Mouse (Mus musculus): ENCODE measurements around the gene Defb28.

The Defb28 gene

DNA sequence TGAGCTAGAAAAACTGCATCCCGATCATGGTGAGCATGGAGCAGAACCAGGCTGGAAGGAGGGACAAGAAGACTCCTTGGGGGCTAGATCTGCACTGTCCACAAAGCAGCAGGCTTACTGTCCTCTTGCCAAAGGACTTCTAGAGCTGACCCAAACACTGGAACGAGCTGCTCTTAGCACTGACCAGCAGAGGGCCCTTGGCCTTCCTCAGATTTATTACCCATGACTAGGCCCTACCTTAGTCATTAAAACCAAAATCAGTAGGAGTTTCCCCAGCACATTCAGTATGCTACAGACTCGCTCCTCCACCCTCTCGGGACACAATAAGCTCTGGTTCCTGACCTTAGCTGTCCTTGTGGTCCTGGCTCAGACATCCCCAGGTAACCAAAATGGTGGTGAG is at the start of gene Defb28:
TSS of gene Defb28 (plus strand) at position 275 of the 400 bp plus-strand sequence.
- DNase-seq (ENCODE audit: low spot score in 2 of 2), result no peak

DNA sequence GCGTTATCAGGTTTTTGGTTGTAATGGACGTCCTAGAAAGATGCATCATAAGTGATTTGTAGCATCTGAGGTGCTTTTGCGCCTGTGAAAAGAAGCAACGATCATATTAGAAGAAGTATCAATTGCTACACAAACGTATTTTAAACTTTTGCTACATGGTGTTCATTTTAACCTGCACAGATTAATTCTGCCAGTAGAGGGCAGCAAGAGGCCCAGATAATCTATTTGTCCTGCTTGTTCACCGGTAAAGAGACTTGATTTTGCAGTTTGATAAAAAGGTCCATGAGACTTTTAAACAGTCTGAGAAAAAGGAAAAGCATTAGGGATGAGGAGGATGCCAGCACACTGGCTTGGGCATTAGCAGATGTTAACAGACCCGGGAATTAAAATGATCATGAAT is 47.1 kb upstream of the Defb28 start:
- peak in 1 of 2 experiments; percentile 18 for DNase-seq (ENCODE audit: low spot score in 2 of 2)

DNA sequence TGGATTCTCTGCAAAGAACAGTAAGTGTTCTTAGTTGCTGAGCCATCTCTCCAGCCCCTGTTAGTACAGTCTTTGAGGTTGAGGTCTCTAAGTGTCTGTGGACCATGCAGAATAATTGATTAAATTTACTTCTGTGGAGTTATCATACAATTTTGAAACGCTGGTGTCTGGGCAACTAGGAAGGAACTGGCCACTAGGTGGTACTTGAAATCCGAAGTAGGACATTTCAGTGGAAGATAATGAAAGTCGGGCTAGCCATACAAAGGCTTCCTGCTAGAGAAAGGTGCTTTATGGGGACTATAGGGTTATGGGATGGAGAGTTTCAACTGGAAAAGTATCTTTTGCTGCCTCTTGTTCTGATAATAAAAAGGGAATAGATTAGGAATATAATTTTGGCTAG is 45.6 kb upstream of the Defb28 start:
- DNase-seq (ENCODE audit: low spot score in 2 of 2), result no peak

DNA sequence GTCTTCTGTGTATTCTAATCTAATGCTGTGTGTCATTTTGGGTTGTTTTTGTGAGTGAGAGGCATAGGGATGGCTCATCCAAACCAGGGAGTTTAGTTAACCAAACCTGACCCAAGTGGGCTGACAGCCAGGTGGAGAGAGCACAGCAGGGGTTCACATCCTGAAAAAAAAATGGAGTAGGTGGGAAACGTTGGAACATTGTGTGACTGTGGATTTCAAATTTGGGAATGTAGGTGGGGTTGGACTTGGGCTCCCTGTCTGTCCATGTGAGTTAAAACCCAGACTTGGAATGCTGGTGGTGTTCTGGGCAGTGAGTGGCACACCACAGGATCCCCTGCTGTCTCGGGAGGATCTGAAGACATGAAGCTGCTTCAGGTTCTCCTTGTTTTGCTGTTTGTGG is 41.3 kb upstream of the Defb28 start, which contains the start of gene Defb20:
TSS of gene Defb20 (plus strand) at position 301 of the 400 bp plus-strand sequence.
- DNase-seq (ENCODE audit: low spot score in 2 of 2), result no peak

DNA sequence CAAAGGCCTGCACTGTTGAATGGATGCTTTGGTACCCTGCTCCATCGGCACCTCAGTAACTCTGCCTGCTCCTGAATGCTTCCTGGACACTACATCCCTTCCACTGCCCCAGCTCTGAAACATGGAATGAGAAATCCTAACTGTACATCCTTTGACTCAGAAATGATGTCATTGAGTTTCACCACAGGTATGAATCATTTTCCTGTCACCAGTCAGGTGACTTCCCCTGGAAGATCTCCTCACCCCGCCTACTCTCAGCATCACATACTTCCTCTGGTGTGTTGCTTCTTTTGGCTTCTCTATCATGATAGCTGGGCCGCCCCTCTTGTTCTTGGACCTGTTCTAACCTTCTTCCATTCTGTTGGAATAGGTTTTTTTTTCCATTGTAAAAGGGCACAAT is 37.2 kb upstream of the Defb28 start:
- no peak for DNase-seq (ENCODE audit: low spot score in 2 of 2)

DNA sequence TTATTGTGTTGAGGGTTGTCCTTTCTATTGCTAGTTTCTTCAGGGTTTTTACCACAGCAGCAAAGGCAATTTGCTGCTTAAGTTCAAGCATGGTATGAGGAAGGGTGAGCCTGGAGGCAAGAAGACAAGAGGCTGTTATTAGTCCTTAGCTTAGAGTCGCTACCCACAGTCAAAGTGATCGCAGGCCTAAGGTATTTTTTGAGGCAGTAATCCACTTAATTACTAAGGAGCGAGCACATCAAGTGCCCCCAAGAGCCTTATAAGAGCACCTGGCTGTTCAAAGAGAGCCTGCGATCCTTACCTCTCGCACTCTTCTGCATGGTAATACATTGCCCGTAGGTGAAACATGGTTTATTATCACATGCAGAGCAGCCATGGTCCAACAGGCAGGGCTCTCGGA is 36.3 kb upstream of the Defb28 start:
- DNase-seq (ENCODE audit: low spot score in 2 of 2), result no peak

DNA sequence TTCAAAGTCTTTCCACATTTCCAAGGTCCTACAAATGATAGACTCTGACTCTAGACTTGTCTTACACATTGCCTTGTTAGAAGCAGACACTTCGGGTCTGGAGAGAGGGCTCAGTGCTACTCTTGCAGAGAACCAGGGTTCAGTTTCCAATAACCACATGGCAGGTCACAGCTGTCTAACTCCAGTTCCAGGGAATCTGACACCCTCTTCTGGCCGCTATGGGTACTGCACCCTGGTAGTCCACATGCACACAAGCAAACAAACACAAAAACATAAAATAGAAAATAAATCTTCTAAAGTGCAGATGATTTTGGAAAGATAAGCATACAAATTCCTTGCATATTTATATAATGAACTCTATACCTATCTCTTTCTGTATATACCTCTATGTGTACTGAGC is 31.0 kb upstream of the Defb28 start:
- no peak for DNase-seq (ENCODE audit: low spot score in 2 of 2)

DNA sequence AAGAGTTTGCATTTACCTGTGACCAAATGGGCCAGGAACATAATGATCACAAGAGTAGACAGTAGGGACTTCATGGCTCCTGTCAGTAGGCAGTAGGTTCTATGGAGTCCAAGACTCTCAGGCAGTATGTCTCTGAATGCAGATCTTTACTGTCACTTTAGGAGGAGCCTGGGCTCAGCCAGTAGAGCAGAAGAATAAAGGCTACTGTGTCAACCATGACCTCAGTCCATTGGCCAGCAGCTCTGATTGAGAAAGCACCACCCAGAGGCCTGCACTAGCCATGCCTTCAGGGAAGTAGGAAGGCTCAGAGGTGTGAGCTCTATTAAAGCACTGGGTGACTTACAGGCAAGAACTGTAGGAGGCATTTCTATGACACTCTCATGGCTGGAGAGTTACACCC is 28.0 kb upstream of the Defb28 start, which contains the start of gene Defb22:
TSS of gene Defb22 (minus strand) at position 101 of the 400 bp plus-strand sequence.
- DNase-seq (ENCODE audit: low spot score in 2 of 2), result no peak

DNA sequence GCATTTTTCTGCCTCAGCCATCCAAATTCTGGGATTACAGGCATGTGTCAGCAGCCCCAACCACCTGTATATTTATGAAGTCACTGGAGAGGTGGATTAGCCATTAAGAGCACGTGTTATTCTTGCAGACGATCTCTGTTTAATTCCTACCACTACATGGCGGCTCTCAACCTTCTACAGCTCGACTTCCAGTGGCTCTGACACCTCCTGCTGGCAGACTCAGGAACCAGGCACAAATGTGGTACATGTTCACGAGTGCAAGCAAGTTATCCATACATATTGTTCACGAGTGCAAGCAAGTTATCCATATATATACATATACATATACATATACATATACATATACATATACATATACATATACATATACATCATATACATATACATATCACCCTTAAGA is 24.9 kb upstream of the Defb28 start:
- no peak for DNase-seq (ENCODE audit: low spot score in 2 of 2)

DNA sequence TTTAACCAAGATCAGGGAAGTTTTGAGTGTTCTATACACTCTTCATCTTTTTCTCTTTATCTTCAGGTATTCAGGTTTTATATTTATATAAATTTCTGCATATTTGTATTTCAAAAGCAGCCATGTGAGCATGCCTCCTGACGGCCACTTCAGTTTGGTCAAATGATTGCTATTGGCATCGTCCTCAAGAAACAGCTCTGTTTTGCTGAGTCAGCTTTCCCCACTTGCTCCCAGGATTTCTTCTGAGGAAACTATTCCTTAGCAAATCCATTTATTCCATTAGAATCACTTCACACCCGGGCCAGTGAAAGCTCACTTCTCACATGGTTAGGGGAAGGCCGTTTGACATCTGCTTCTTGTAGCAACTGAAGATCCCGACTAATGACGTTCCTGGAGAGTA is 20.0 kb upstream of the Defb28 start:
- no peak for DNase-seq (ENCODE audit: low spot score in 2 of 2)

DNA sequence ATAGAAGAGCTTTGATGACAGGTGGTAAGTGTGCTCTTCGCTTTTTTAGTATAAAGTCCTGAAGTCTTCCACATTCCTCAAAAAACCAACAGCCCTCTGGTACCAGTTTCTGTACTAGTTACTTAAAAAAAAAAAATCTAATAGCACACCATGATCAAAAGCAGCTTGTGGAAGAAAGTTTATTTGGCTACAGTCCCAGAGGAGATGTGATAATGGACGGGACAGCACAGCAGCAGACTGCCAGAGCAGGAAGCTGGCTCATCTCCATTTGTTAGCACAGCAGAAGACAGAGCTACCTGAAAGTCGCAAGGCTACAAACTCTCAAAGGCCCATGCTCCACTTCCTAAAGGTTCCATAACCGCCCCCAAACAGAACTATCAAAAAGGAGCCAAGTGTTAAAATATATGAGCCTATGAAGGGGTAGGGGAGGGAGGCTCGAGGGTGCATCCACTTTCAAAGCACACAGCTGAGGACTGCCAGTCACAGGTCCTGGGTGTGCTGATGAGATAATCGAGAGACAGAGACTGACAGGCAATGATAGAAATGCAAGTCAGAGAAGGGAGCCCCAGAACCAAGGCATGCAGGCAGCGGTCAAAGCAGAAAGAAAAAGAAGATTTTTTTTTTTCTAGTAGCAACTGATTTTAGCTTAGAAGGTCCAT is 17.7 kb upstream of the Defb28 start:
- no peak for DNase-seq (ENCODE audit: low spot score in 2 of 2)

DNA sequence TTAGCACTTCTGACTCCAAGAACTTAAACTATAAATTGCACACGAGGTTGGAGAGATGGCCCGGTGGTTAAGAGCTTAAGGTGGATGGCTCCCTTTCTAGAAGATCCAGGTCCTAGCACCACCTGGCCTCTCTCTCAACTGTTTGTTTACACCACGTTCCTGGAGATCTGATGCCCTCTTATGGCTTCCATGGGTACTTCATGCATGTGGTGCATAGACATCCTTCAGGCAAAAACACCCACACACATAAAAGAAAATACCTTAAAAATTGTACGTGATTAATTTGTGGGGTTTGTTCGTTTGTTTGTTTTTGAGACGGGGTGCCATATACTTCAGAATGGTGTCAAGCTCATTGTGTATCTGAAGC is 17.2 kb upstream of the Defb28 start:
- DNase-seq (ENCODE audit: low spot score in 2 of 2), result no peak

DNA sequence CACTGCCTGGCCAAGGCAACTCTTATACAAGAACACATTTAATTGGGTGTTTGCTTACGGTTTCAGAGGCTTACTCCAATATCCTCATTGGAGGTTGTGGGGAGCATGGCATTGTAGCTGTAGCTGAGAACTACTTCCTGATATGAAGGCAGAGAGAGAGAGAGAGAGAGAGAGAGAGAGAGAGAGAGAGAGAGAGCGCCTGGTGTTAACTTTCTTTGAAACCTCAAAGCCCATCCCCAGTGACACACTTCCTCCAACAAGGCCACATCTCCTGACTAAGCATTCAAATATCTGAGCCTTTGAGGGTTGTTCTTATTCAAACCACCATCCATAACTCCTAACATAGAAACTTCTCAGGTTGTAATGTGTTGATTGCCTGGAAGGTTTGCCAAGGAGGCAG is 14.1 kb upstream of the Defb28 start:
- DNase-seq (ENCODE audit: low spot score in 2 of 2), result no peak

DNA sequence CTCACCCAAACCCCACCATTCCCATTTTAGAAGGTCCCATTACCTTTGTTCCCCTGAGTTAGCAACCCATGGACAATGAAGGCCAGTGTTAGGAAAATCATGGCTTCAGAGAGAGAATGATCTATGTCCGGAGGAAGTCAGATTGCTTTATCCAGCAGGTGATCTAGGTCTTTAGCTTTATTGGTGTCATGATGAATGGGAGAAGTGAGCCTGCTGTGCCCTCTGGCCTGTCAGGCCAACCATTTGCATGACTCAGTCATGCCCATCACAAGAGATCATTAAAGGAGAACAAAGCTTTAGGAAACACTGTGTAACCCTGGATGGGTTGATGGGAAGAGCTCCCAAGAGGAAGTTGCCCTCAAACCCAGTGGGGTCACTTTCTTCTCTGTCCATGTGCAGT is 6.5 kb upstream of the Defb28 start, which contains the start of gene Defb26:
TSS of gene Defb26 (minus strand) at position 101 of the 400 bp plus-strand sequence.
- DNase-seq (ENCODE audit: low spot score in 2 of 2), result no peak

DNA sequence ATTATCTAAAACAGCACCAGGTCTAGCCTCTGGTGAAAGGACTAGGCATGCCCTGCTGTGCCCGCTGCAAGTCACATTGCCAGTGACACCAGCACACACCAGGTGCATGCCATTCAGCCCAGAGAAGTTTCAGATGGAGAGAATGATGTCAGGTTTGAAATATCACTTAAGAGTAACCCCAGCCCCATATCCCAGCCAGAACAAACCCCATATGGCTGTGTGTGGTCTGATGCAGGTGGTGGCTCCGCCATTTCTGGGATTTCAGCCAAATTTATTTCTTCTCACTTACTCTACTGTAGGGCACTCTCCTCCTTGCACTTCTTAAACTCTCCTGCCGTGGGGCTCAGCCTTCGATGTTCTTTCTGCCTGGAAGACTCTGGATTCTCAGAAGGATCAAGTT is 2.0 kb upstream of the Defb28 start:
- no peak for DNase-seq (ENCODE audit: low spot score in 2 of 2)

DNA sequence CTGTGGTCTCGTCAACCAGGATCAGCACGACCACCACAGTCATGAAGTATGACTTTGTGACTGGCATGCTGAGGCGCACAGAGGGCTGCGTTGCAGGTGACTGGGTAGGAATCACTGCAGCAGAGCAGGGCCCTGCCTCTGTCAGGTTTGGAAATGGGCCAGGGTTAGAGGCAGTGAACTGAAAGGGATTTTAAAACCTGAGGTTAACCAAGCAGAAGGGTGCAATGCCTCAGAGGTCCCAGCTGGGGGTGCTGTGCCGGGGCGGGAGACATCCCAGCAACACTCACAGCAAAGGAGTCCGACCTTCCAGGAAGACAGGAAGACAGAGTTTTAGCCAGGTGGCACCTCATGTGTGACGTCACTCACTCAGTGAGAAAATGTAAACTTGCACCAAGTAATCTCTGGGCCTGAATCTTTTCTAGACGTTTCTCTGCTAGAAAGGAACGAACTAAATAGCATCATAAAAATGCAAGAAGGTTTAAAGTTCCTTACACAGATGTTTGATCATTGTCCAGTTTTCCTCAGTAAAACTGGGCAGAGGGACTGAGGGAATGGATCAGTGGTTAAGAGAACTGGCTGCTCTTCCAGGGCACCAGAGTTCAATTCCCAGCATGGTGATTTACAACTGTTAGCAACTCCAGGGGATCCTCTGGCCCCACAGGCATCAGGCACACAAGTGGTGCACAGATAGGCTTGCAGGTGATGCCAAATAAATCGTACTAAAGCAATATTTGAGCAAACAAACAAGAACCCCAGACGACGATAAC is 22.1 kb downstream of the Defb28 start, which contains the start of gene Defb29:
TSS of gene Defb29 (minus strand) at position 155 of the 767 bp plus-strand sequence.
- DNase-seq (ENCODE audit: low spot score in 2 of 2), result no peak

DNA sequence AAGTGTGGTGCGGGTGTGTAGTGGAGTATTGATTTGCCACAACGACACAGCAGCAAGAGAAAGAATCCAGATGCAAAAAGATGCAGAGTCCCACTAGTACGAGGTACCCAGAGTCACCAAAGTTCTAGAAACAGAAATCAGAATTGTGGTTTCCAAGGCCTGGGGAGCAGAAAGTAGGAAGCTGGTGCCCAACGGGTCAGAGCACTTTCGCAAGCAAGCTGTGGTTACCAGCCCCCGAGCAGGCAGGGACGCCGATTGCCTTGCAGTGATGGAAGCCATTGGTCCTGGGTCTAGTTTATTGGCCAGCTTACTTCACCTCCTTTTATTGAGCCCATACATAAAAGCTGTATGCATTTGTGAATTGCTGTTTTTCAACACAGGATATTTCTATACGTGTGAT is 23.9 kb downstream of the Defb28 start:
- no peak for DNase-seq (ENCODE audit: low spot score in 2 of 2)

DNA sequence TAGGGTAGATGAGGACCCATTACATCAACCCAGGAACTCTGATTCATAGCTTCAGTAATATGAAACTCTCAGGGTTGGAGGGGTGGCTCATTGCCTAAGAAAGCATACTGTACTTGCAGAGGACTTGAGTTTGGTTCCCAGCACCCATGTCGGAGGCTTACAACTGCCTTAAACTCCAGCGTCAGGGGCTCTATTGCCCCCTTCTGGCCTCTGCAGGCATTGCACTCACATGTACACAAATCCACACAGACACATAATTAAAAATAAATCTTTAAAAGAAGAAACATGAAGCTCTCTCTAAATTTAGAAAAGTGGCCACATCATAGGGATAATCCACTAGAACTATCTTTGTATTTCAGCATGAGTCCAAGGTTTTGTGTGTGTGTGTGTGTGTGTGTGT is 24.8 kb downstream of the Defb28 start:
- no peak for DNase-seq (ENCODE audit: low spot score in 2 of 2)

DNA sequence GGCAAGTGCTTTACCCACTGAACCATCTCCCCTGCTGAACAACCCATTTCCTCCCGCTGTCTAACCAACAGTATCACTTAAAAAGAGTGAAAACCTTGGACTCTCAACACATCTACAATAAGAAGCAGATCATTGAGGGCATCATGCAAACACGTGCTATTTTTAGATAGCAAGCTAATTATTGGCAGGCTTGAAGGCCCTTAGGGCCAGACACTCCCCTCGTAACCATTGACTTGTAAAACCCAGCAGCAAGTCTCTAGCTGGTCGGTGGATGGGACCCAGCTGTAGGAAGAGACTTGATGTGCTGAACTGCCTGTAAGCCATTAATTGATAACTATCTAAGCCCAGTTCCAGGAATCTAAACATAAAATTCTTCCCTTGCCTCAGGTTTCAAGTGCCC is 25.4 kb downstream of the Defb28 start:
- DNase-seq (ENCODE audit: low spot score in 2 of 2), result no peak

DNA sequence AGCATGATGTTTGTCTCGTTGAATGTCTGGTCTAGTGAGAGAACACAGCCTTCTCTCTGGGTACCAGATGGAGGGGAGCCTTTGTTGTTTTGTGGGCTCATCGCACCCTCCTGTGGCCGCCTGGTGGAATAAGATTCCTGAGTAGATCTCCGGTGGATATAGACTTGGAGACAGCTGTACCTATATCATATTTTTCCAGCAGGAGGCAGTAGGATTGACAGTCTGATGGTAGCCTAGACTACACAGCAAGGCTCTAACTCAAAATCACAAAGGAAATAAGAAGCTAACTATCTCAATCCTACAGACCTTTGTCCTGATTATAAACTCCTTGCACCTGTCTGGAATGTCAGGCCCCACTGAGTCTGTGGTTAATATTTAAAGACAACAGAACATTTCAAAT is 26.6 kb downstream of the Defb28 start:
- DNase-seq (ENCODE audit: low spot score in 2 of 2), result peak in 1 of 2 experiments; percentile 3

DNA sequence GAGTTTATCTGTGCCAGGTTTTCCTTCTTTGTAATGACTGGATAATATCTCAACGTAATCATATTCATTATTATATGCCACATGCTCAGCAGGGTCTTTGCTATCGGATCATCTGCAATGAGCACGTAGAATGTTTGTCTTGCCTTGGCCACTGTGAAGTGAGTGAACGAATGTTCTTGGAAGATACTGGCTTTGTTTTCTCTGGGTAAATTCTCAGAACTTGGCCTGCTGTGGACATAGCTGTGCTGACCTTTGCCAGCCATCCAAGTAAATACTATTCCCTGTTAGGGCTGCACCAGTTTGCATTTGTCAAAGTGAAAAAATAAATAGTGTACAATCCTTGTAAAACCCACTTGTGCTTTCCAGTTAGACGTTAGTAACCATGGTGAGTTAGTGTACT is 30.1 kb downstream of the Defb28 start:
- no peak for DNase-seq (ENCODE audit: low spot score in 2 of 2)

DNA sequence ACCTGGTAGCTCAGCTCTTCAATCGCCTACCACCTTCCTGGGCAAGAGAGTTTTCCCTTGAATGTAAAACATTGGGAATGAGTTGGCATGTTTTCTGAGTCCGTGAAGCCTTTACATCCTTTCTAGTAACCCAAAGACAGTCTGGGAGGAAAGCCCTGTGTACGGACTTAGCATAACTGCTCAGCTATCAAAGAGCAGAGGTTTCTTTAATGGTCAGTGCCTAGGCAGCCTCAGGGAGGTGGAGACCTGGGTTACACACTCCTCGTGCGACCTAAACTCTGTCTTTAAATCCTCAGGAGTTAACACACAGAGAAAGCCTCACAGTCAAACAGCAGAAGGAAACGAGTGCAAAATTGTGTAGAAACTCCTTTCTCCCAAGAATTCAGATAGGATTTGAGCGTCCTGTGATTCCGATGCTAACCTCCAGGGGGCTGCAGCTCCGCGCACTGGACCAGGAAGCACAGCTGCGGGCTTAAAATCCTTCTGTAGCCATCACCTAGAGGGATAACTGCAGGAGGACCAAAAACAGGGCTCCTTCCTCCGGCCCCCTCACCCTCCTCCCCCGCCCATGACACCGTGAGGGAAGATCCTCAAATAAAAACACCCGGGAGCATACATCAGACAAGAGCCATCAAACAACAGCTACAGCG is 35.8 kb downstream of the Defb28 start:
- peak in 1 of 2 experiments; percentile 20 for DNase-seq (ENCODE audit: low spot score in 2 of 2)

DNA sequence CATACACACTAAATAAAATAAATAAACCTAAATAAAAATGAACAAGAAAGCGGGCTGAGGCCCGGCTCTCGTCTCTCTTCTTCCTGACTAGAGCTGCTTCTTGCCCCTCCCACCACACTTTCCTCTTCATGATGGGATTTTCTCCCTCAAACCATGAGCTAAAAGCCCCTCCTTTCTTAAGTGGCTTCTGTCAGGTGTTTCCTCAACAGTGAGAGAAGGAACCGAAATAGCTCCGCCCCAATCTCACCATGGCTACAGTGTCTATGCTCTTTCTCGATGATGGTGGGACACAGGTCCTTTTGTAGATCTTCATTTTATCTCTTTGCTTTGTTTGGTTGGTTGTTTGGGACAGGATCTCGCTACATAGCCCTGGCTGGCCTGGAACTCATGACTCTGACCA is 38.6 kb downstream of the Defb28 start:
- no peak for DNase-seq (ENCODE audit: low spot score in 2 of 2)
